Mouse (Mus musculus): Measurements from ENCODE around the gene Esrrg.
A peak's percentile ranks its signal among the peaks of the same experiment; 100 is the strongest.

Esrrg gene

DNA sequence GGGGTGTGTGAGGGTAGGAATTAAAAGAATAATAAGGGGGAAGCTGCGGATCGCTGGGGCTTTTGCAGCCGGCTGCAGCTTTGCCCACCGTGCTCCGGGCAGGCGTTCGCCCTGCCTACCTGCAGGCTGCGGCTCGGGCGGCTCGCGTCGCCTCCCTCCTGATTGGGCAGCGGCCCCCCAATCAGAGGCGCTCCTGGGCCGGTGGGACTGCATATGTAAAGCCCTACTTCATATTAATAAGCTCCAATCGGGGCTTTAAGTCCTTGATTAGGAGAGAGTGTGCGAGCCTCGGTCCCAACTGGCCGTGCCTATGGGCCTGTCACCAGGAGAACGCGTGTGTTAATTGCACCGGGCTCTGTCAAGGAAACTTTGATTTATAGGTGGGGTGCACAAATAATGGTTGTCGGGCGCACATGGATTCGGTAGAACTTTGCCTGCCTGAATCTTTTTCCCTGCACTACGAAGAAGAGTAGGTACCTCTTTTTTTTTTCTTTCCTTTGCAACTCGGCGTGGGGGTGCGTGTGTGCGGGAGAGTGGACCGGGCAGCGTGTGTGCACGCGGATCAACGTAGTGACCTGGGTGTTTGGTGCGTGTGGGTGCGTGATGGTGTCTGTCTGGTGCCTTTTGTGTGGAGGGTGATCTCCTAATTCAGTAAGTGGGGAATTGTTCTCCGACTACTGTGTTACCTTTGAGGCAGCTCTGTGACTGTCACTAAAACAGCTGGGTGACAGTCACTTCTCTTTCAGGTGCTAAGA is 389.2 kb downstream of the Esrrg start:
- DNase-seq (ENCODE audit: low spot score) = peak; percentile 21

DNA sequence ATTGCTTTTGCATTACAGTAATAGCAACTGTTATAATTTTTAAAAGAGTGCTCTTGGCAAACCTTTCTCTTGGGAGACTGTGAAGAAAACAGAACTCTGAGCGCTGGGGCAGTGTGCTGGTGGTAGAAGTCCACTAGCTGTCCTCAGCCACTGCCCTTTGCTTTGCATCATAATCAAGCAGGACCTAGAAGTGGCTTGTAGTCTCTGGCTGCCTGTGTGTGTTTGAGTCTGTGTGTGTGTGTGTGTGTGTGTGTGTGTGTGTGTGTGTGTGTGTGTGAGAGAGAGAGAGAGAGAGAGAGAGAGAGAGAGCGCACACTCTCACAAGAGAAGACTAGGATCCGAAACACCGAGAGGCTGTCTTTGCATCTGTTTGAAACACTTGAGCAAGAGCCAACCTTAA is 390.5 kb downstream of the Esrrg start:
- no peak for DNase-seq (ENCODE audit: low spot score)

DNA sequence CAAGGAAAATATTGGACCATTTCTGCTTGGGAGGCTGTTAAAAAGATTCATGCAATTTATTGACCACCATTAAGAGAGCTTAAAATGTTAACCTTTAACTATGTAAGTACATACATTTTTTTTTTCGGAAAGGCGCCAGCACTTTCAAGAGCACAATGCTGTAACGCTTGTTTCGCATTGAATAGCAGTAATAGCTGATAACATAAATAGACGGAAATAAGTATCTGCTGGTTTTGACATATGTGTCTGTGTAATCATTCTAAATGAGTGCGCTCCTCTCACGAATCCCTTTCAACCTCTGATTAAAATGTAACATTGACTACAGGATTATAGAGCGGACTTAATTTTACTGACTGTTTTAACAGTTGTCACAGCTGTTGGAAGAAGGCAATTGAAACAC is 391.6 kb downstream of the Esrrg start:
- no peak for DNase-seq (ENCODE audit: low spot score)

DNA sequence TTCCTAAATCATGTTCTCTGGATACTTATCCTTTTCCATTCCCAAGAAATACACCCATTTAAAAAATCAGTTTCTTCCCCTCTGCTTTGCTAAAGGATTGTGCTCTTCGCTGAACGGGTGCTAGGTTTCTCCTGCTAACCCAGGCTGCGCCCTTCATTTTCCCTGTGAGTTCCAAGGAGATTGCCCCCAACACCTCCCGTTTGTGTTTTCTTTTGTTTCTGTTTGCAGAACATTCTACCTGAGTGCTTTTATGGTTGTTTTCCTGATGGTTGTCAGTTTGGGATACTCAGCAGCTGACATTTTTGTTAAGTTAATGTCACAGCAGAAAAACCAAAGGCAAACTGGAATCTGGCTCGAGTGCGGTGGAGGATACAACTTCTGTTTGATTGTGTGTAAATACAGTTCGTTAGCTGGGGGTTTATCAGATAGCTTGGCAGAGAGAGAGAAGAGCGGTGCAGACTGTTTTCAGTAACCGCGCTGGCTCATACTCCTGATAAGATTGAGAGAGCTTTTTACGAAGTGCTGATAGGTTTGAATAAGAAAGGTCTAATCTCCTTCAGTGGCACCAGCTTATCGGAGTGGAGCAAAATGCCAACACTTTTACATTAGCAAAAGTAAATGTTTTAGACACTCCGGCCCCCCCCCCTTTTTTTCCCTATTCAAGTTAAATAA is 398.4 kb downstream of the Esrrg start:
- no peak for DNase-seq (ENCODE audit: low spot score)

DNA sequence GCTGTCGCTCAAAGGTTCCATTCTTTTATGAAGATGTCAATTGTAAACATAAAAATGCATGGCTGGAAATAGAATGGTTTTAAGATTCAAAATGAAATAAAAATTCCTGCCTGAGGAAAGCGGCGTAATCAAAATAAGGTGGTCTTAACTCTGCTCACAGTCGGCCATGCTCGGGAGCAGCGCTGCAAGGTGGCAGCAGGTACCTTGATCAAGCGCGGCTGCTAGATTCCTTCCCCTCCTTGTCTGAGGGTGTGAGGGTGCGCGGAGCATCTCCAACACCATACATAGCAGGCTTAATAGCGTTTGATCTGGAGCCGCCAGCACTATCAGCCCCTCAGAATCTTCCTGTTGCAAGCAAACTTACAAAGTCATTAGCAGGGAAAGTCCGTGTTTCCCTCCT is 399.9 kb downstream of the Esrrg start:
- no peak for DNase-seq (ENCODE audit: low spot score)

DNA sequence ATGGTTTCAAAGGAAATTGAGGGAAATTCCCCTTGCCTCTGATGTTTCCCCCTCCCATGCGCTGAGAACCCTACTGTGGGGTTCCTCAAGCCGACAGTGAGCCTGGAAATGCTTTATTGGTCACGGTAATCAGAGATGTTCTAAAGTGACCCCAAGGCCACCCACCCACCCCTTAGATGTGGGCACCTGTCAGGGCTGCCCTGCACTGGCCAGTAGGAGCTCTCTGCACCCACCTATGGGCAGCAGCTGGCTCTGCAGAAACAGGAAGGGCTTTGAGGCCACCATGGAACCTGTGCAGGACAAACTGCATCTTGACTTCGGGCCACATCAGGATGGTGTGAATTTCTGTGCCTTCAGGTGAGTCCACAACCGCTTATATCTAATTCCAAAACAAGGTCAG is 401.3 kb downstream of the Esrrg start:
- no peak for DNase-seq (ENCODE audit: low spot score)

DNA sequence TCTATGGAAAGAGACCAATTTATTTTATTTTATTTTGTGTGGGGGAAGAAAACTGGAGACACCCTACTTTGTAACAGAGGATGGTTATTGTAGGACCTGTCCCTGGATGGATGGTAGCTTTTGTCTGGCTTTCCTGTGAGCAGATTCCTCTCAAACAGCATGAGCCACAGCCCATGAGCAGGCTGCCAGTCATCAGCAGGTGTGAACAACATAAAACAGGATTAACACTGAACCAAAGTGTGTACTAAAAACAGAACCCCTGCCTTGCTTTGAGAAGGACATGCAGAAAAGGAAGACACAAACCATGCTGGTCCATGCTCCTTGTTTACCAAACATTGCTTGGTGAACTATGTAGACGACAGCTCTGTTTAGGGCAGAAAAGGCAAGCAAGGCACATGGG is 402.3 kb downstream of the Esrrg start:
- no peak for DNase-seq (ENCODE audit: low spot score)

DNA sequence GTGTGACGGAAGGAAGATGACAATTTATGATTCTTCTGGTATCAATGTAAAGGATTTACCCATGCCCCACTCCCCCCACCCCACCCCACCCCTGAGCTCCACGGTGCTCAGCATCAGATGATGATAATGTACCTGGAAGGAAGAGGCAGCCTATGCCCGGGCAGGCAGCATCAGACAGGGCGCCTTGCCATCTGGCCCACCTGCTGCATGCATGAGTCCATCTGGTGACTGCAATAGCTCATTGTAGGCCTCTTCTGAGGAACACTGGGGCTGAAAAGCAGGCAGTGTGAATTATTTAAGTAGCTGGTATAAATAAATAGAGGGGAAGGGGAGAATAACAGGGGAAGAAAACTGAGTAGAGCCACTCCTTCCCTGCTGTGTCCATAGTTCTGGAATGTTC is 405.8 kb downstream of the Esrrg start:
- DNase-seq (ENCODE audit: low spot score) = no peak

DNA sequence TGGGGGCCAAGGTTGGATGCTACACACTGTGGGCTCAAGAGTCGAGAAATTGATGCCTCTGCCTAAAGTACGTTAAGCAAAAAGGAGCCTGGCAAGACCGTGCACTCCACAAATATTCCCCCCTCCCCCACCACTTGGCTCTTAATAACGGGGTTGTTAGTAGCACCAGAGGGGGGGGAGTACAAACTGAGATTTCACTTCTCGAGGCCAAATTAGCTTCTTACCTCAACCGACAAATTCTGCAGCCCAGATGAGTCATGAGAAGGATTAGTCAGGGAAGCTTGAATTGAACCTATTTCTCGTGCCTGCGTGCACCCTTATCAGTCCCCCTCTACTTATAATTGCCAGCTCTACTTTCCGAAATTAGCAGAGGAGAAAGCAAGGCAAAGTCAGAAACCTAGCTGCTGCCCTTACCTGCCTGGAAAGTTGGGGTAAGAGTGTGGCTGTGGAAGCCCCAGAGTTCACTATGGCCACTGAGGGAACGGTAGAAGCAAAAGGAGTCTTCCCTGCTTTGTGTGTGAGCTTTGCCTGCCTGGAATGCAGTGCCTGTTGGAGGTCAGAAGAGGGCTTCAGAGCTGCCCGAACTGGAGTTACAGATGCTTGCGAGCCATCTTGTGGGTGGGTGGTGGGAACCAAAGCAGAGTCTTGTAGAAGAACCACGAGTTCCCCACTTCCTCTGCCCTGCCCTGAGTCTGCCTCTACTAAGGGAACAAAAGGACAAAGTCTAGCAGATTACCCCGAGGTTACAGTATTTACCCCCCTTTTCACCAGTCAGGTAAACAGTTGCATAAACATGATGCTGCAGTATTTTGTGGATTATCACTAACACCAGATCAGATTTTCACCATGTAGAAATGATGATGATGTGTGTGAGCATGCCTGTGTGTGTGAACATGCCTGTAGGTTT is 409.6 kb downstream of the Esrrg start:
- DNase-seq (ENCODE audit: low spot score) = no peak

DNA sequence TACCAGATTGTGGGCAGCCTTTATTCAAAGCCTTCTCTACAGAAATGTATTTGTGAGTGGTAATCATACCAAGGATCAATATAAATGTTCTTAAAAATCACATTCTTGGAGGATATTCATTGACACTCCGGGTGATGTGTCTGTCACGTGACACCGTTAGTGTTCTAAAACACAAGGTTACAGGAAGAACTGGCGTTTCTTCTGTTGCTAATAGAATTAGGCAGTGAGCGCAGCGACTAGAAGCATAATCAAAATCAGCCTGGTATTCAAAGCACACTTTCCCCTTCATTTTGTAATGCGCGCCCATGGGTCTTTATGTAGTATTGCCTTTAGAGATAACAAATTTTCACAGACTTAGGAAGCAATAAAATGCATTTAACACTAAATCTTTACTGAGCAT is 420.6 kb downstream of the Esrrg start:
- DNase-seq (ENCODE audit: low spot score) = no peak

DNA sequence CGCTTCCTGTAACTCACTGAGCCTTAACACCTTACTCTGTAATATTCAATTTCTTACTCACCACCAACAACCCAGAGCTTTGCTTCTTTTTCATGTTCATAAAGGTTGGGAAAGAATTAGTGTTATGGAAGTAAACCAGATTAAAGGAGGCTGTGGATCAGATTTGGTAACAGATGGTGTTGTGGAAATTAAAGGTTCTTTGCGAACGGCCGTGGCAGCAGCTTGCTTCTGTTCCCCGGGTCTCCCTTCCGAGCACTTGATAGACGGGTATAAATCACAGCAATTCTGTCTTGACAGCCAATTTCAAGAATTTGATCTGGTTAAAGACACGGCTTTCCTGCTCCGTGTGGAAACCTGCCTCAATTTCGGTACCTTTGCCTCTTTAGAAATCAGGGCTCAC is 421.5 kb downstream of the Esrrg start:
- DNase-seq (ENCODE audit: low spot score) = no peak

DNA sequence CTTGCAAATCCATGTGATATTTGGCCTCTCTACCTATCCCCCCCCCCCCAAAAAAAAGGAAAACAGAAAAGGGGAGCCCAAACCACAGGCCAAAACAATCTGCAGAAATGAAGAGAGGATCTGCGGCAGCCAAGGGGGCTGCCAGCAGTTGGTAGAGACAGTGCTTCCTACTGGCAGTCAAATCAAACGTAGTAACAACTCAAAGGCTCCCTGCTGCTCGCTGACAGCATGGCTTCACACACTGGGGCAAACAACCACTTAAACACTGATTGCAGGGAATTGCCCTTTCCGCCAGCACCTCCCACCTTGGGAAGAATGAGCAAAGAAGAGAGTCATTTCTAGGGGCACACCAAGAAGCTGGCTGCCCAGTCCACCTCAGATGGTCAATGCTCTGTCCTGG is 422.7 kb downstream of the Esrrg start:
- DNase-seq (ENCODE audit: low spot score) = no peak

DNA sequence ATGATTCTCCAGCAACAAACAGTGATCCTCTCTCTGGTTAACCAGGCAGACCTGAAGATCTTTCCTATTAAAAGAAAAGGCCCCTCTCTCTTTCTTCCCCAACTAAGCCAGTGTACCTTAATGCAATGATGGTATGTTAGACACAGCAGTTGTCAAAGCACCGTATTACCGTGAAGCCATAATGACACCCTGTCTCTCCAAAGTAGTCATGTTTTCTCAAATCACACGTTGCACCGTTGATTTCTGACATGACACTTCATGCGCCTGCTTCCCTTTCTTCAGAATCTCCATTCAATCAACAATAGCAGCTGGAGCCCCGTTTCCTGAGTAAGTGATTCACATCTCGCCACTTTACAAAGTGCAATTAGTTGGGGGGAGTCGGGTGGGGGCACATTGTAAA is 427.4 kb downstream of the Esrrg start:
- no peak for DNase-seq (ENCODE audit: low spot score)

DNA sequence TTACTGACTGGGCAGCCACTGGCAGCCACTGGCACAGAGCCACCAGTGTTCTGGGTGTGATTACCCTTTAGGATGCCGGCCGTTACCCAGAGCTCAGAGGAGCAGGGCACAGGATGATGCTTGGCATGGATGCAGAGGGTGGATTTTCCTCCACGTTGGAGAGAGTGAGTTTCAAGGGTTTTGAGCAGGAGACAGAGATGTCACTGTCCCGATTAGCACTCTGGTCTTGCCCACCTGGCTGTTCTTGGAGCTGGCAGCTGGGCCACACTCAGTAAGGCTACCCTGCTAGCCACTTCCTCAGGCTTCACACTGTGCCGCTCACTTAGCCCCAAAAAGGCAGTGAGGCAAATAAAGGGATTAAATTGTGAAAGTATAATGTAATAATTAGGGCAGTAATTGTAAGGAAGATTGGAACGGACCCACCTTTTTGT is 438.1 kb downstream of the Esrrg start:
- DNase-seq (ENCODE audit: low spot score) = no peak

DNA sequence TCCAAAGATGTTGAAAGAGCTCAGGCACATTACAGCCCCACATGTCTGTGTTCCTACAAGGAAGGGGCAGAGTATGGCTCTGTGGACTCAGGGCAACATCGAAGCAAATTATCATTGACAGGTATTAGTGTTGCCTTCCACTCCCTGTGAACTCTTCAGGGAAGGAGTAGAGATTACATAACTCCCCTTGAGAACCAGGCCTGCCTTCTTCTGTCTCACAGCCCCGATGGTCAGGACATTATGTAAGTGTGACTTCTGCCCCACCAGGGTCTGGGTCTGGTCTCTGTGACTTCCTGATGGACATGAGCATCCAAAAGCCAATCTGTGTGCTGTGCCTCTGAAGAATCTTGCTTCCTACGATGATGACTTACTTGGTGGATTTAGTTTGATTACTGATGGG is 438.6 kb downstream of the Esrrg start:
- no peak for DNase-seq (ENCODE audit: low spot score)

DNA sequence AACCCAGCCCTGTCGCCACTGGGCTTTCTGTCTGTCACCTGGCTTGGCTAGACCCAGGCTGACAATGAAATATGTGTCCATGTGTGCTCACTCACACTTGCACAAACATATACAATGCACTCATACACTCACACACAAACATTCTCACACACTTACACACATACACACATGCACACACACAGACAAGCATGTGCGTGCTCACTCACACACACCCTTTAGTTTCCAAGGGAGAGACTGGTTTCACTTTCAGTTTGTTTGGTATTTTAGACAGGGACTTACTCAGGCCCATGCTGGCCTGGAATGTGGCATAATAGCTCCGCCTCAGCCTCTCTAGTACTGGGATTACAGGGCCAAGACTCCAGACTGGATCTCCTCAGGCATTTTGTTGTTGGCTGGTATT is 447.3 kb downstream of the Esrrg start:
- no peak for DNase-seq (ENCODE audit: low spot score)

DNA sequence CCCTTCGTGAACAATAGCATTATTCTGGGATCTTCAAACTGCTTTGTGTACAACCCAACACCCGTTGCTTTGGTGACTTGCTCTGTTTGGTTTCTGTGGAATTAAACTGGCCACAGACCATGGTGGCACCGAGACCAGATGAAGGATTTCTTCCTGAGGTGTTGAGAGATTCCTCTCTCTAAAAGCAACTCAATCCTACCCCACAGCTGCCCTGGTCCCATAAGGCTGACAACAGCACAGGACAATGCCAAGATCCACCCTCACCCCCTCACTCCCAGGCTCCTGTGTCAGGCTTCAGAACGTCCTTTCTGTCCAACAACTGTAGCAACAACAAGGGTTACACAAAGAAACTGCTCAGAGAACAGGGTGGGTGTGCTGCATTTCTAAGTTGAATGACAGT is 449.3 kb downstream of the Esrrg start:
- DNase-seq (ENCODE audit: low spot score) = no peak

DNA sequence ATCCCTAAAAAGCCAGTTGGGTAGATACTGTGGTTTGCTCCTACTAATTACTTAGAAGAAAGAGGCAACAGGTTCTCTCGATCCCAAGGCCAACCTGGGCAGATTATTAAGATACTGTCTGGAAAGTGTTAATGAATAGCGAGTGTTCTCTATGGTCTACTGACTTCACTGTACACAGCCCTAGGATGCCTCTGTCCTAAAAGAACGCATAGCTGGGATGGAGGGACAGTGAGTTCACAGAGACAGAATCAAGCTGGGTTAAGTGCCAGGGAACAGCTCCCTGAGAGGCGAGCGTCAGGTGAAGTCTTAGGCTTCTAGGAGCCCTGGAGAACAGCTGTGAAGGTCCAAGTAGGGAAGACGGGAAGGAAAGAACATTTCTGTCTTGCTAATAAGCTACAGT is 450.4 kb downstream of the Esrrg start:
- no peak for DNase-seq (ENCODE audit: low spot score)

DNA sequence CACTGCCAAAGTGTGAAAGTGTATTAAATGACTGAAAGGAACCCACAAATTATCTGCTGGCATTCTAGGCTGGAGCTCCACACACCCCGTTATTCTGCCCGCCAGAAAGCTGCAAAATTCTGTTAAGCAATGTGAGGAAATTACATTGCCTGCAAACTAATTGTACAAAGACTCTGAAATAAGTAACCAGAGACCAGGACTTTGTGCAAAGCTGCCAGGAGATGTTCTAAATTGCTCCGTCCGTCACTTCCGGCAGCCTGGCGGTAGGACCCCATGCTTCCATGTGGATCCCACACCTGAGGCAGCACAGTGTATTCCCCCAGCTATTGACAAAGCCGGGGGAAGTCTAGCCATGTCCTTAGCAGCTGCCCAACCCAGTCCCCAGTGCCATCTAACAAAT is 451.9 kb downstream of the Esrrg start:
- no peak for DNase-seq (ENCODE audit: low spot score)

DNA sequence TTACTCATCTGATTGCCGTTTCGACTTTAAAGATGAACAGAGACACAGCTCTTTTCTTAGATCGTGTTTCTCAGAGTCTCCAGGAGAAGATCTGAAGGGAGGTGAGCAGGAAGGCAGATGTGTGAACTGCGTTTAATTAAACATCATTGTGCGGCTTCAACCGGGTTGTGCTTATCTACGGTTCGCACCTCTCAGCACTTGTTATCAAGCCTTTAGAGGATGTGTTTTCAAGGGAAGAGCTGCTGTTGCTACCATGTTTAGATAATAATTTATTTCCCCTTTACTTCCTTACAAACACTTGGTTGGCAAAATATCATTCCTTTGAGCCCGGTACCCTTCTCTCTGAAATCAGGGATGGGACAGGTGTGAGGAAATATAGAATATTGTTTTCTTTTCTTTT is 460.2 kb downstream of the Esrrg start:
- no peak for DNase-seq (ENCODE audit: low spot score)

DNA sequence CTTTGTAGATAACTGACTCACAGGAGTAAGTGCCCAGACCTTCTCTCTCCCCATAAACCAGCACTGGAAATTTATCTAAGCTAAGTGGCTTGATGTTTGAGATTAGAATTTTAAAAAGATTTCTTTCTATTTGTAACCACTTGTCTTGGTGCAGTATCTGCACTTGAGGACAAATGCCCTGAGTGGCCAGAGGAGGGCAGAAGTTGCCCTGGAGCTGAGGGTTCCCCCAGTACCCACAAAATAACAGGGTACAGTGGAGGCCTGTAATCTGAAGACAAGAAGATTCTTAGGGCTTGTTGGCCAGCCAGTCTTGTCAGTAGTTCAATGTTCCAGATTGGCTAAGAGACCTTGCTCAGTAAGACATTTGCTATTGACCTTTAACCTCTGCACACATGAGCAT is 461.3 kb downstream of the Esrrg start:
- DNase-seq (ENCODE audit: low spot score) = no peak

DNA sequence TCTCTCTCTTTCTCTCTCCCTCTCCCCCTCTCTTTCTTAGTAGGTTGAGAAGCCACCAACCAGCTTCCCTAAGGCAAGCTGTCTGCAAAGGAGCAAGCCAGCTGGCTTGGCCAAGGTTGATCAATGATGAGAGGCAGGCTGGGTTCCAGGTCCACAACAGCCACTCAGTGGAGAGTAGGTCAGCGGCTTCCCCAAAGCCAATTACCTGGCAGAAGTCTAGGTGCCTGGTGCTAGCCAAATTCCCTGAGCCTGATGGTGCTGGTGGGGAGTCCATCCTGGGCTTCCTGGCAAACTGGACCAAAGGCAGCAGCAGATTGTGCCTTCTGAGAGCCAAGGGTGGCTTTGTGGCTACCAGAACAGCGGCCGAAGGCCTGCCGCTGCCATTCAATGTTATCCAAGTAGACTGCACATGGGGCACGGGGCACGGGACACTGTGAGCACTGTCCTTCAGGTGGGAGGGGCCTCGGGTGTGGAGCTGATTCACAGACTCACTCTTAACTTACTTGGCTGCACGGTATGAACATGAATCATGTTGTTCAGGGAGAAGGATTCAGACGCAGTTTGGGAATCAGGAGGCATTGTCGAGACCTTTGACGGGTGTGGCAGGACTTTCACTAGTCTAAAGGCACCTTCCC is 469.1 kb downstream of the Esrrg start:
- no peak for DNase-seq (ENCODE audit: low spot score)
